Mouse (Mus musculus): ENCODE results near the gene Stk24. TPM values are rescaled to one million over a fixed set of nuclear protein-coding genes. Genes with fewer than 3 reads are reported as not detected.

Stk24 gene
- polyA plus RNA-seq, 1 experiment, result 37.2 TPM

- no peak for DNase-seq
- WGBS, result 67% methylated on average over 10 of the region's 10 CpGs
- Histone ChIP-seq H3K27me3 (ENCODE audit: control insufficient read depth, insufficient read depth, low read length) (no peaks in the 10 kb centered on the region), H3K4me1 (ENCODE audit: control insufficient read depth, insufficient read depth, low read length) (peaks cover 32% of the 10 kb centered on the region), H3K4me3 (replicated peaks; ENCODE audit: insufficient read depth, low read depth, low read length) (no peak overlapping the region), H3K27ac (ENCODE audit: insufficient read depth, low read length) (no peak overlapping the region)
- TF ChIP-seq POLR2A (IDR thresholded peaks at IDR 0.05; ENCODE audit: borderline replicate concordance, insufficient read depth, low read length), result no peak
- no peak for TF ChIP-seq CTCF (IDR thresholded peaks at IDR 0.05; ENCODE audit: borderline replicate concordance, insufficient read depth, low read depth, low read length)
Observed at GRCm38 (mm10) chr14:121347134-121347533, 32.7 kb downstream of the Stk24 start.

- DNase-seq, result peak; percentile 38 to 54
- TF ChIP-seq CTCF (IDR thresholded peaks at IDR 0.05; ENCODE audit: borderline replicate concordance, insufficient read depth, low read depth, low read length), result no peak
- TF ChIP-seq POLR2A (IDR thresholded peaks at IDR 0.05; ENCODE audit: borderline replicate concordance, insufficient read depth, low read length), result no peak
- Histone ChIP-seq H3K4me1 (ENCODE audit: control insufficient read depth, insufficient read depth, low read length) (peaks cover 32% of the 10 kb centered on the region), H3K4me3 (replicated peaks; ENCODE audit: insufficient read depth, low read depth, low read length) (no peak overlapping the region), H3K27me3 (ENCODE audit: control insufficient read depth, insufficient read depth, low read length) (no peaks in the 10 kb centered on the region), H3K27ac (ENCODE audit: insufficient read depth, low read length) (no peak overlapping the region)
- whole genome bisulfite sequencing, result 14% methylated on average over 4 of the region's 4 CpGs
Observed at GRCm38 (mm10) chr14:121346654-121347053, 33.2 kb downstream of the Stk24 start.

GRCm38 (mm10) chr14:121346053-121346452 is 33.8 kb downstream of the Stk24 start:
- Histone ChIP-seq H3K27me3 (ENCODE audit: control insufficient read depth, insufficient read depth, low read length) (no peaks in the 10 kb centered on the region), H3K27ac (ENCODE audit: insufficient read depth, low read length) (no peak overlapping the region), H3K4me1 (ENCODE audit: control insufficient read depth, insufficient read depth, low read length) (peaks cover 34% of the 10 kb centered on the region), H3K4me3 (replicated peaks; ENCODE audit: insufficient read depth, low read depth, low read length) (no peak overlapping the region)
- TF ChIP-seq CTCF (IDR thresholded peaks at IDR 0.05; ENCODE audit: borderline replicate concordance, insufficient read depth, low read depth, low read length), result peak; percentile 29; the same call in 1 of the 2 replicates
- no peak for TF ChIP-seq POLR2A (IDR thresholded peaks at IDR 0.05; ENCODE audit: borderline replicate concordance, insufficient read depth, low read length)
- 89% methylated on average over 4 of the region's 4 CpGs for WGBS
- DNase-seq, result no peak

GRCm38 (mm10) chr14:121344928-121345327 is 34.9 kb downstream of the Stk24 start:
- no peak for TF ChIP-seq CTCF (IDR thresholded peaks at IDR 0.05; ENCODE audit: borderline replicate concordance, insufficient read depth, low read depth, low read length)
- no peak for TF ChIP-seq POLR2A (IDR thresholded peaks at IDR 0.05; ENCODE audit: borderline replicate concordance, insufficient read depth, low read length)
- Histone ChIP-seq H3K27ac (ENCODE audit: insufficient read depth, low read length) (no peak overlapping the region), H3K4me3 (replicated peaks; ENCODE audit: insufficient read depth, low read depth, low read length) (no peak overlapping the region), H3K27me3 (ENCODE audit: control insufficient read depth, insufficient read depth, low read length) (no peaks in the 10 kb centered on the region), H3K4me1 (ENCODE audit: control insufficient read depth, insufficient read depth, low read length) (peaks cover 45% of the 10 kb centered on the region)
- WGBS, result 71% methylated on average over 5 of the region's 5 CpGs
- no peak for DNase-seq

- no peak overlapping the region for H3K4me3 ChIP-seq (replicated peaks; ENCODE audit: insufficient read depth, low read depth, low read length)
- no peak for TF ChIP-seq POLR2A (IDR thresholded peaks at IDR 0.05; ENCODE audit: borderline replicate concordance, insufficient read depth, low read length)
- TF ChIP-seq CTCF (IDR thresholded peaks at IDR 0.05; ENCODE audit: borderline replicate concordance, insufficient read depth, low read depth, low read length), result no peak
- peaks cover 49% of the 10 kb centered on the region for H3K4me1 ChIP-seq (ENCODE audit: control insufficient read depth, insufficient read depth, low read length)
- H3K27me3 ChIP-seq (ENCODE audit: control insufficient read depth, insufficient read depth, low read length), result no peaks in the 10 kb centered on the region
- WGBS, result 20% methylated on average over 3 of the region's 3 CpGs
- no peak for DNase-seq
- no peak overlapping the region for H3K27ac ChIP-seq (ENCODE audit: insufficient read depth, low read length)
Observed at GRCm38 (mm10) chr14:121342885-121343284, 36.9 kb downstream of the Stk24 start.

GRCm38 (mm10) chr14:121339951-121340401 is 39.8 kb downstream of the Stk24 start:
- Histone ChIP-seq H3K27me3 (ENCODE audit: control insufficient read depth, insufficient read depth, low read length) (no peaks in the 10 kb centered on the region), H3K4me1 (ENCODE audit: control insufficient read depth, insufficient read depth, low read length) (peaks cover 39% of the 10 kb centered on the region), H3K27ac (ENCODE audit: insufficient read depth, low read length) (no peak overlapping the region), H3K4me3 (replicated peaks; ENCODE audit: insufficient read depth, low read depth, low read length) (no peak overlapping the region)
- peak; percentile 75 to 80 for DNase-seq
- WGBS, result 10% methylated on average over 8 of the region's 8 CpGs
- TF ChIP-seq POLR2A (IDR thresholded peaks at IDR 0.05; ENCODE audit: borderline replicate concordance, insufficient read depth, low read length) (no peak), CTCF (IDR thresholded peaks at IDR 0.05; ENCODE audit: borderline replicate concordance, insufficient read depth, low read depth, low read length) (no peak)

- DNase-seq, result no peak
- Histone ChIP-seq H3K4me1 (ENCODE audit: control insufficient read depth, insufficient read depth, low read length) (peaks cover 37% of the 10 kb centered on the region), H3K4me3 (replicated peaks; ENCODE audit: insufficient read depth, low read depth, low read length) (no peak overlapping the region), H3K27ac (ENCODE audit: insufficient read depth, low read length) (no peak overlapping the region), H3K27me3 (ENCODE audit: control insufficient read depth, insufficient read depth, low read length) (no peaks in the 10 kb centered on the region)
- WGBS, result 70% methylated on average over 18 of the region's 18 CpGs
- no peak for TF ChIP-seq POLR2A (IDR thresholded peaks at IDR 0.05; ENCODE audit: borderline replicate concordance, insufficient read depth, low read length)
- TF ChIP-seq CTCF (IDR thresholded peaks at IDR 0.05; ENCODE audit: borderline replicate concordance, insufficient read depth, low read depth, low read length), result no peak
Observed at GRCm38 (mm10) chr14:121338819-121339573, 40.8 kb downstream of the Stk24 start.

GRCm38 (mm10) chr14:121330090-121330408 is 49.8 kb downstream of the Stk24 start:
- Histone ChIP-seq H3K27ac (ENCODE audit: insufficient read depth, low read length) (no peak overlapping the region), H3K27me3 (ENCODE audit: control insufficient read depth, insufficient read depth, low read length) (no peaks in the 10 kb centered on the region), H3K4me1 (ENCODE audit: control insufficient read depth, insufficient read depth, low read length) (peaks cover 12% of the 10 kb centered on the region), H3K4me3 (replicated peaks; ENCODE audit: insufficient read depth, low read depth, low read length) (no peak overlapping the region)
- no peak for DNase-seq
- 83% methylated on average over 3 of the region's 3 CpGs for WGBS
- TF ChIP-seq CTCF (IDR thresholded peaks at IDR 0.05; ENCODE audit: borderline replicate concordance, insufficient read depth, low read depth, low read length), result no peak
- TF ChIP-seq POLR2A (IDR thresholded peaks at IDR 0.05; ENCODE audit: borderline replicate concordance, insufficient read depth, low read length), result no peak

Data from cerebellum, adult 2 months (tissue).